Mouse (Mus musculus) lung, adult 2 months (tissue): ENCODE data around the gene Ppp1r9a.

ENCODE experiments used
- CTCF ChIP-seq: fragments of 200-500 bp; IDR thresholded peaks from 2 replicates; pipeline ENCODE4 v1.5.1; 2011; ENCODE audit warnings: mild to moderate bottlenecking, low read length, control low read depth; ENCODE audit not compliant: insufficient read depth
- POLR2A ChIP-seq: fragments of 200-500 bp; IDR thresholded peaks from 2 replicates; pipeline ENCODE4 v1.6.1; 2011; ENCODE audit warnings: low read depth, mild to moderate bottlenecking, control low read depth, low read length, borderline replicate concordance; ENCODE audit errors: extremely low read depth

GRCm38 (mm10) chr6:4910042-4910634, 7.4 kb downstream of the Ppp1r9a start:
- TF ChIP-seq CTCF (no peak), POLR2A (no peak)
